Mouse (Mus musculus) layer of hippocampus, adult 18-20 months (tissue): Measurements from ENCODE around the gene Pdx1. TPM values are rescaled to one million over a fixed set of nuclear protein-coding genes. Genes with fewer than 3 reads are reported as not detected.

Source experiments
- DNase-seq, 2 experiments: peaks; one replicate each; pipeline ENCODE4 v3.0.0; 2022; ENCODE audit warnings: low spot score in 2 of 2
- total RNA-seq, 2 experiments: library from RNA; stranded (reverse); gene quantifications; 2 replicates each; pipeline ENCODE4 v1.2.3; 2021

Pdx1 gene
- total RNA-seq, 2 experiments from 2014 or later: not detected

- no peak for DNase-seq
Measured at GRCm38 (mm10) chr5:147277547-147277925, 7.8 kb downstream of the Pdx1 start.

GRCm38 (mm10) chr5:147284365-147284764 lies 14.6 kb downstream of the Pdx1 start:
- DNase-seq: no peak

- DNase-seq: no peak
Measured at GRCm38 (mm10) chr5:147291764-147292505, 22.2 kb downstream of the Pdx1 start.

- DNase-seq: no peak
Measured at GRCm38 (mm10) chr5:147292506-147293120, 22.9 kb downstream of the Pdx1 start.

GRCm38 (mm10) chr5:147293127-147293910 lies 23.6 kb downstream of the Pdx1 start:
- peak; percentile 11 to 61 for DNase-seq

- no peak for DNase-seq
Measured at GRCm38 (mm10) chr5:147294121-147294520, 24.4 kb downstream of the Pdx1 start.

GRCm38 (mm10) chr5:147297249-147297648 lies 27.5 kb downstream of the Pdx1 start:
- no peak for DNase-seq

GRCm38 (mm10) chr5:147299255-147300000 lies 29.7 kb downstream of the Pdx1 start:
- peak in 1 of 2 experiments; percentile 34 for DNase-seq

GRCm38 (mm10) chr5:147300001-147300363 lies 30.2 kb downstream of the Pdx1 start:
- no peak for DNase-seq

GRCm38 (mm10) chr5:147300917-147301780 lies 31.4 kb downstream of the Pdx1 start:
- no peak for DNase-seq

GRCm38 (mm10) chr5:147301781-147302070 lies 32.0 kb downstream of the Pdx1 start:
- no peak for DNase-seq

- DNase-seq: no peak
Measured at GRCm38 (mm10) chr5:147302141-147302540, 32.4 kb downstream of the Pdx1 start.

GRCm38 (mm10) chr5:147302746-147303400 lies 33.1 kb downstream of the Pdx1 start:
- no peak for DNase-seq

GRCm38 (mm10) chr5:147304276-147305155 lies 34.8 kb downstream of the Pdx1 start:
- DNase-seq: no peak

GRCm38 (mm10) chr5:147305166-147305565 lies 35.4 kb downstream of the Pdx1 start:
- no peak for DNase-seq

GRCm38 (mm10) chr5:147305856-147306637 lies 36.3 kb downstream of the Pdx1 start:
- no peak for DNase-seq

- DNase-seq: no peak
Measured at GRCm38 (mm10) chr5:147306638-147307397, 37.1 kb downstream of the Pdx1 start, which contains the start of gene Cdx2. Gene Cdx2, minus strand, starts transcription at chr5:147307270.
